Mouse (Mus musculus) liver, embryonic 16.5 days (tissue): Measurements from ENCODE around the gene Wnt6. TPM values are rescaled to one million over a fixed set of nuclear protein-coding genes. Genes with fewer than 3 reads are reported as not detected.

Experiments
- ATAC-seq: fragments of 200-750 bp; cut with Nextera tagmentation; 2 replicates; pipeline ENCODE4 v1.8.0; 2017; ENCODE audit warnings: low read depth, mild to moderate bottlenecking, moderate number of reproducible peaks, moderate library complexity
- H3K27ac ChIP-seq: fragments of 300-500 bp; sonication (generic); 2 replicates; pipeline ENCODE4 v1.5.1; 2014; ENCODE audit warnings: mild to moderate bottlenecking, low read length
- H3K27me3 ChIP-seq: fragments of 300-500 bp; sonication (generic); 2 replicates; pipeline ENCODE4 v1.6.1; 2014; ENCODE audit warnings: low read depth, low read length, mixed read lengths; ENCODE audit not compliant: control insufficient read depth, insufficient read depth
- H3K36me3 ChIP-seq: fragments of 300-500 bp; sonication (generic); 2 replicates; pipeline ENCODE4 v1.6.1; 2014; ENCODE audit warnings: mild to moderate bottlenecking; ENCODE audit not compliant: control insufficient read depth, insufficient read depth
- H3K4me1 ChIP-seq: fragments of 300-500 bp; sonication (generic); 2 replicates; pipeline ENCODE4 v1.6.1; 2014; ENCODE audit warnings: low read depth, low read length, mixed read lengths; ENCODE audit not compliant: control insufficient read depth
- H3K4me2 ChIP-seq: fragments of 300-500 bp; sonication (generic); 2 replicates; pipeline ENCODE4 v1.6.1; 2014; ENCODE audit warnings: low read depth, low read length, mixed read lengths
- H3K4me3 ChIP-seq: fragments of 300-500 bp; sonication (generic); 2 replicates; pipeline ENCODE4 v1.5.1; 2014; ENCODE audit warnings: low read depth, mild to moderate bottlenecking, low read length
- H3K9ac ChIP-seq: fragments of 300-500 bp; sonication (generic); 2 replicates; pipeline ENCODE4 v1.6.1; 2014; ENCODE audit warnings: low read depth, low read length
- H3K9me3 ChIP-seq: fragments of 300-500 bp; sonication (generic); replicated peaks from 2 replicates; pipeline ENCODE4 v1.6.1; 2016; ENCODE audit warnings: low read length; ENCODE audit not compliant: control insufficient read depth
- WGBS: fragments of 180-500 bp; shearing (Covaris S2); extraction: QIAGEN DNeasy Blood & Tissue Kit; methylation state at CpG from one replicate; pipeline ENCODE4 v1.1.7; 2014; ENCODE audit not compliant: insufficient replicate concordance; 5-methylcytosine and 5-hydroxymethylcytosine counted together
- polyA plus RNA-seq: library from polyadenylated mRNA; unstranded; fragments of >200 nt; fragmentation: Nextera tagmentation; extraction: Ambion mirVana; gene quantifications from 2 replicates; pipeline ENCODE4 v1.2.1, GENCODE M21; 2015

The Wnt6 gene
- polyA plus RNA-seq, 1 experiment from 2014 or later = 0.11 TPM

GRCm38 (mm10) chr1:74748643-74749271 is 22.9 kb upstream of the Wnt6 start, which contains the start of gene Prkag3:
Gene Prkag3 (minus strand): TSS chr1:74749221.
- peak within 1 kb of the TSS; percentile 19 for H3K4me3 ChIP-seq
- H3K9ac ChIP-seq = no peak within 1 kb of the TSS
- ATAC-seq = no peak
- H3K4me2 ChIP-seq = peak within 1 kb of the TSS; percentile 32
- no peaks in the 10 kb centered on the region for H3K36me3 ChIP-seq
- no peaks in the 10 kb centered on the region for H3K9me3 ChIP-seq
- WGBS = 6% methylated on average over 30 of the region's 30 CpGs
- H3K4me1 ChIP-seq = no peaks in the 10 kb centered on the region; the same call in 1 of the 2 replicates
- H3K27me3 ChIP-seq = no peaks in the 10 kb centered on the region; the same call in 1 of the 2 replicates
- H3K27ac ChIP-seq = no peak within 1 kb of the TSS

- no peaks in the 10 kb centered on the region; the same call in 1 of the 2 replicates for H3K27me3 ChIP-seq
- H3K4me3 ChIP-seq = no peak overlapping the region
- no peak for ATAC-seq
- H3K36me3 ChIP-seq = no peaks in the 10 kb centered on the region
- WGBS = 49% methylated on average over 7 of the region's 7 CpGs
- H3K4me2 ChIP-seq = no peak overlapping the region
- no peaks in the 10 kb centered on the region for H3K9me3 ChIP-seq
- H3K4me1 ChIP-seq = no peaks in the 10 kb centered on the region; the same call in 1 of the 2 replicates
- H3K27ac ChIP-seq = no peak overlapping the region
- no peak overlapping the region for H3K9ac ChIP-seq
These were observed 22.4 kb upstream of the Wnt6 start for GRCm38 (mm10) chr1:74749301-74749700.

- Histone ChIP-seq H3K4me3 (no peak overlapping the region), H3K9ac (no peak overlapping the region), H3K9me3 (no peaks in the 10 kb centered on the region), H3K27me3 (no peaks in the 10 kb centered on the region; the same call in 1 of the 2 replicates), H3K36me3 (no peaks in the 10 kb centered on the region), H3K4me1 (no peaks in the 10 kb centered on the region; the same call in 1 of the 2 replicates), H3K27ac (no peak overlapping the region), H3K4me2 (no peak overlapping the region)
- ATAC-seq = no peak
- 60% methylated on average over 4 of the region's 4 CpGs for WGBS
These were observed 21.0 kb upstream of the Wnt6 start for GRCm38 (mm10) chr1:74750683-74751082.

GRCm38 (mm10) chr1:74752150-74752549 is 19.5 kb upstream of the Wnt6 start:
- ATAC-seq = no peak
- Histone ChIP-seq H3K4me3 (no peak overlapping the region), H3K27ac (no peak overlapping the region), H3K27me3 (no peaks in the 10 kb centered on the region; the same call in 1 of the 2 replicates), H3K4me1 (no peaks in the 10 kb centered on the region; the same call in 1 of the 2 replicates), H3K4me2 (no peak overlapping the region), H3K9me3 (no peaks in the 10 kb centered on the region), H3K36me3 (no peaks in the 10 kb centered on the region), H3K9ac (no peak overlapping the region)
- 67% methylated on average over 8 of the region's 8 CpGs for WGBS

GRCm38 (mm10) chr1:74752833-74753232 is 18.9 kb upstream of the Wnt6 start:
- no peak for ATAC-seq
- WGBS = 74% methylated on average over 3 of the region's 3 CpGs

GRCm38 (mm10) chr1:74753266-74753974 is 18.3 kb upstream of the Wnt6 start:
- H3K4me1 ChIP-seq = no peaks in the 10 kb centered on the region; the same call in 1 of the 2 replicates
- no peaks in the 10 kb centered on the region for H3K9me3 ChIP-seq
- H3K36me3 ChIP-seq = no peaks in the 10 kb centered on the region
- no peaks in the 10 kb centered on the region; the same call in 1 of the 2 replicates for H3K27me3 ChIP-seq
- no peak overlapping the region for H3K4me3 ChIP-seq
- no peak overlapping the region for H3K27ac ChIP-seq
- no peak overlapping the region for H3K4me2 ChIP-seq
- ATAC-seq = no peak
- H3K9ac ChIP-seq = no peak overlapping the region
- 59% methylated on average over 8 of the region's 8 CpGs for WGBS

More at GRCm38 (mm10) chr1:74752833-74753232, 18.9 kb upstream of the Wnt6 start:
- H3K27me3 ChIP-seq = no peaks in the 10 kb centered on the region; the same call in 1 of the 2 replicates
- H3K9me3 ChIP-seq = no peaks in the 10 kb centered on the region
- H3K27ac ChIP-seq = no peak overlapping the region
- no peak overlapping the region for H3K9ac ChIP-seq
- H3K36me3 ChIP-seq = no peaks in the 10 kb centered on the region
- H3K4me1 ChIP-seq = no peaks in the 10 kb centered on the region; the same call in 1 of the 2 replicates
- H3K4me2 ChIP-seq = no peak overlapping the region
- no peak overlapping the region for H3K4me3 ChIP-seq

GRCm38 (mm10) chr1:74754175-74754785 is 17.4 kb upstream of the Wnt6 start:
- Histone ChIP-seq H3K27ac (no peak overlapping the region), H3K27me3 (no peaks in the 10 kb centered on the region), H3K4me1 (no peaks in the 10 kb centered on the region; the same call in 1 of the 2 replicates), H3K36me3 (no peaks in the 10 kb centered on the region), H3K9ac (no peak overlapping the region), H3K4me3 (no peak overlapping the region), H3K9me3 (no peaks in the 10 kb centered on the region), H3K4me2 (no peak overlapping the region)
- 52% methylated on average over 5 of the region's 5 CpGs for WGBS
- ATAC-seq = no peak

- Histone ChIP-seq H3K9me3 (no peaks in the 10 kb centered on the region), H3K4me3 (no peak overlapping the region), H3K36me3 (no peaks in the 10 kb centered on the region), H3K4me1 (no peaks in the 10 kb centered on the region), H3K27me3 (peaks cover 3% of the 10 kb centered on the region; the same call in 1 of the 2 replicates), H3K9ac (no peak overlapping the region), H3K4me2 (no peak overlapping the region), H3K27ac (no peak overlapping the region)
- ATAC-seq = no peak
- WGBS = 24% methylated on average over 4 of the region's 4 CpGs
These were observed 11.9 kb upstream of the Wnt6 start for GRCm38 (mm10) chr1:74759773-74760172.
